Mouse (Mus musculus): Measurements from ENCODE around the gene Abhd2.

Abhd2 gene

GRCm38 (mm10) chr7:79387140-79387539 lies 114.1 kb downstream of the Abhd2 start:
- no peak for DNase-seq

DNA sequence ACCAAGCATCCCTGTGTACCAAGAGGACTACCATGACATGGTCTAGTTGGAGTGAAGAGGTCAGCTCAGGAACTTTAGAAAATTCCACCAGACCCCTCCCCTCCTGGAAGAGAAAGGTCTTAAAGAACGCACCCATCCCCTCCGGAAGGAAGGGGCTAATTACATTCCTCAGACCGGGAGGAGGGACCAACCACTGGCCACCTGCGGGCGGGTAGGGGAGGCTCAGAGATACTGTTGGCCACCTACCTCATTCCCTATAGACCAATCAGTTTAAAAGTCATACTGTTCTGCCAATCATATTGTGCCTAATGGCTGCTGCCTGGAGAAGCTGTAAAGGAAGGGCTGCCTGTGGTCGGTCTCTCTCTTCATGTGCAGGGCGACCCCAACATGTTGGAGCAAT lies 115.0 kb downstream of the Abhd2 start:
- DNase-seq, result no peak

- no peak for DNase-seq
Measured at GRCm38 (mm10) chr7:79388671-79389206, 115.7 kb downstream of the Abhd2 start.

DNA sequence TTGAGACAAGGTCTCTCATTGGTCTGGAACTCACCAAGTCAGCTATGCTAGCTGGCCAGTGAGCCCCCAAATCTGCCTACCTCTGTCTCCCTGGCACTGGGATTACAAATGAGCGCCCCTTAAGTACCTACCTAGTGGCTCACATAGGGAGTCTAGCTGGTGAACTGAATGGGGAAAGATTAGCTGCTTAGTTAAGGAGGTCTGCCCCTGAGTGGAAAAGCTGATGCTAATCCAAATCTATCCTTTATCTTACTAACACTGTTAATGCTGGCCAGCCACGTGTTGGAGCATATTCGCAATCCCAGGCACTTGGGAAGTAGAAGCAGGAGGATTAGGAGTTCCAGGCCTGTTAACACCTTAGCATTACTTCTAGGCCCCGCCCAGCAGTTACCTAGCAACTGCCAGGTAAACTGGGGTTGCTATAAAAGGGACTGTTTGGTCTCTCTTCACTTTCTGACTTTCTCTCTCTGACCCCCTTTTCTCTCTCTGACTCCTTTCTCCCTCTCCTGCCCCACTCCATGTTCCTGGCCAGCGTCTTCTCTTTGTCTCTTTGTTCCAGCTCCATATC lies 117.2 kb downstream of the Abhd2 start:
- no peak for DNase-seq

DNA sequence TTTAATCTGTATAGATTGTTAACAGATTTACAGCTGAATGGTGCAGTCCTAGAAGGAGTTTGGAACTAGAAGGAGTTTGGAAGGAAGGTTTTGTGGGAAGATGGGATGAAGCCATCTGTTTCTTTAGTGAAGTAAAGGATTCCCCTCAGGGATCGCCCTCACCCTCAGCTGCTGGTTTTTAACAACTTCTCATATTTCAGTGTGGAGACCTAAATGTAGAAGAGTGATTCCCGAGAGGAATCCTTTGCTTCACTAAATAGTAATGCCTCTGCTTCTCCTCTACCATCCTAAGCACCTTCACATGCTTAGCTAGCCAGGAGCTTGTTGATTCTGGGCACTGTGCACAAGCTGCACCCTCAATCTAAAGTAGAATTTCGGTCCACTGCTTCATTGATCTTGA lies 118.5 kb downstream of the Abhd2 start:
- DNase-seq, result no peak

- DNase-seq, result peak; percentile 98
Measured at GRCm38 (mm10) chr7:79391883-79392649, 119.1 kb downstream of the Abhd2 start, which contains the start of gene Fanci. TSS of gene Fanci (plus strand) at chr7:79391929.

DNA sequence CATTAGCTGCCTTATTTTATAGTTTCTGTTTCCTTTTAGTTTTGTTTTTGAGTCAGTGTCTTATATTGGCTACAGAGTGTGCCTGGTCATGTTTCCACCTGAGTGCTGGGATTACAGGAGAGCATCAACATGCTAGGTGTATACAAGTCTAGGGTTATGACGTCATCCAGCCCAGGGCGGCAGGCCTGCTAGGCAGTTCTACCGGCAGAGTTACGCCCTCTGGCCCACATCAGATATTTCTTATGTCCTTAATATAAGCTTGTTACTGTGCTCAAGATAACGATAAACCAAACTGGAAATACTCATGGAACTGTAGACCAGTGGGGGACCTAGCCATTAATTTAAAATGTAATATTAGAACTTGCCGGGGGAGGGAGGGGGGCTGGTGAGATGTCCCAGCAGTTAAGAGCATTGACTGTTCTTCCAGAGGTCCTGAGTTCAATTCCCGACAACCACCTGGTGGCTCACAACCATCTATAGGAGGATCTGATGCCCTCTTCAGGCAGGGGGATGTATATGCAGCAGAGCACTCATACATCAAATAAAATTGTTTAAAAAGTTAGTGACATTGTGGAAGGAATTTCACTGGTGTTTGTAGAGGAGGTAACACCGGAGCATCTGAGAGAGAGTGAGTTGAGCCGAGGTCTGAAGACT lies 120.0 kb downstream of the Abhd2 start:
- no peak for DNase-seq

DNA sequence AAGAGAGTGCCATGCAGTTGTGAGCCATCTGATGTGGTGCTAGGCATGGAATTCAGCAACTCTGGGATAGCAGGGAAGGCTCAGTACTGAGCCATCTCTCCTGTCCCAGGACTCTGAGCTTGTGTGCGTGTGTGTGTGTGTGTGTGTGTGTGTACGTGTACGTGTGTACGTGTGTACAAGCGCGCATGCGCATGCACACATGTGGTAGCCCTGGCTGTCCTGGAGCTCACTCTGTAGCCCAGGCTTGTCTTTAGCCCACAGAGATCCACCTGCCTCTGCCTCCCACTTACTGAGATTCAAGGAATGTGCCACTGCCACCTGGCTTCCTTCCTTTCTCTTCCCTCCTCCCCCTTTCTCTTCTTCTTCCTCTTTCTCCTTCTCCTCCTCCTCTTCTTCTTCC lies 120.9 kb downstream of the Abhd2 start:
- no peak for DNase-seq

GRCm38 (mm10) chr7:79394666-79395065 lies 121.7 kb downstream of the Abhd2 start:
- DNase-seq, result no peak

- no peak for DNase-seq
Measured at GRCm38 (mm10) chr7:79395186-79395585, 122.2 kb downstream of the Abhd2 start.

DNA sequence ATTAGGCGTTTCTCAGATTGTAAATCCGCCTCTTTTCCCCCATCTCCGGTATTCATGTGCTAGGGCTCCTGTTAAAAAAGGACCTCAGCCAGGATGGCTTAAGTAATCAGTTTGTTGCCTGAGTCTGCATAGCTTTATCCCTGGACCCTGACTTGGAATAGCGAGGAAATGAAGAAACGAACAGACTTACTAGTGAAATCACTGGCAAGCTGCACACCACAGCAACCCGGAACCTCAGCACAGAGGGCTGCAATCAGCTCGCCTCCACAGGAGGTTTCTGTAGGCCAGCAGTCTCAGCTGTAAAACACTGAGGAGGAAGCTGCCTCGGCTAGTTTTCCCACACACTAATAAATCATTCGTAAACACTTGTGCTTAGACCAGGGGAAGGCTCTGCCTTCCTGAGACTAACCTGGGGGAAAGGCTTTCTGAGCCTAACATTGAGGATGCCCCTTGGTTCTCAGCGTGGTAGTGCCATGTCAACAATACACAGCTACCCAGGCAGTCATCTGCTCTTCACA lies 124.5 kb downstream of the Abhd2 start:
- DNase-seq, result no peak

DNA sequence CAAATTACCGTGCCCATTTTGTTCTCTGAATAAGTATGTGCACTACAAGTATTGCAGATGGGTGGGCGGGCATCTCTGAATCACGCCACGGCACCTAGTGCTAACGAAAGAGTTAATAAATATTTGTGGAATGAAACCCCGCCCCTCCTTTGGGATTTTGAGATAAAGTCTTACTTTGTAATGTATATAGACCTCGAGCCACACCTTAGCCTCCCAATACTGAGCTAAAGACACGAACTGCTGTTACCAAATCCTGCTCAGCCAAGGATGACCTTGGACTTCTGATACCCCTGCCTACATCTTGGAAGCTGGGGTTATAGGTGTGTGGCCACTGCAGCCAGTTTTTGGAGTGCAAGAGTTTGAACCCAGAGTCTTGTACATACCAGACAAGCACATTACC lies 125.4 kb downstream of the Abhd2 start:
- no peak for DNase-seq

GRCm38 (mm10) chr7:79398971-79399370 lies 126.0 kb downstream of the Abhd2 start:
- no peak for DNase-seq

GRCm38 (mm10) chr7:79400296-79400695 lies 127.3 kb downstream of the Abhd2 start:
- DNase-seq, result no peak

- DNase-seq, result no peak
Measured at GRCm38 (mm10) chr7:79414449-79415375, 141.7 kb downstream of the Abhd2 start.

All from kidney, postnatal 10 days (tissue).